Mouse (Mus musculus) granulocyte monocyte progenitor cell, adult 5-6 weeks (primary cell): ENCODE measurements around the gene Macrod2. TPM values are rescaled to one million over a fixed set of nuclear protein-coding genes. Genes with fewer than 3 reads are reported as not detected.

ENCODE experiments used
- ATAC-seq: replicated peaks from 2 replicates; pipeline ENCODE4 v1.8.0; 2016; ENCODE audit warnings: mild to moderate bottlenecking, moderate TSS enrichment, inconsistent platforms; ENCODE audit not compliant: poor library complexity, severe bottlenecking
- total RNA-seq, 2 experiments: library from RNA; stranded (forward) in 1 of 2; stranded (reverse) in 1 of 2; fragments of 200-712, 200-1000 nt in 1 of 2; fragments of >200 nt in 1 of 2; fragmentation: Nextera tagmentation in 1 of 2; gene quantifications; 2 replicates each; pipeline ENCODE4 v1.2.3; 2014 to 2017

Macrod2 gene
- total RNA-seq, 2 experiments from 2014 or later, result 3.0 to 6.8 TPM

- ATAC-seq, result no peak
Observed at GRCm38 (mm10) chr2:141876155-141876851, 1481.2 kb downstream of the Macrod2 start.

DNA sequence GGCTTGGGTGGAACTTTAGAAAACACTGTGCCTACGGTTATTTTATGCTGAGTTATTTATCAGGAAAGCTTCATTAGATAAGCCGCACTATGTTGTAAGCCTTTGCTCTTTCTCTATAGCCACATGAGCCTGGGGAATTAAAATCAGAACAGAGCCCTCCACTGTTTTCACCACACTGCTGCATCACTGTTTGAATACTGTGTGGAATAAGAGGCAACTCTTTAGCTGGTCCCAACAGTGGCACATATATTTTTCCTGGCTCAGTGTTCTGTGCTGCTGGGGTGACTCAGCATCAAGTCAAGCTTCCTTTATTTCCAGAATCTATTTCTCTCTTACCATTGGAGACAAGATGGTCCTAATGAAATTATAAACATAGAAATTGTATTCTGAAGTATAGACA is 1481.8 kb downstream of the Macrod2 start:
- ATAC-seq, result no peak

DNA sequence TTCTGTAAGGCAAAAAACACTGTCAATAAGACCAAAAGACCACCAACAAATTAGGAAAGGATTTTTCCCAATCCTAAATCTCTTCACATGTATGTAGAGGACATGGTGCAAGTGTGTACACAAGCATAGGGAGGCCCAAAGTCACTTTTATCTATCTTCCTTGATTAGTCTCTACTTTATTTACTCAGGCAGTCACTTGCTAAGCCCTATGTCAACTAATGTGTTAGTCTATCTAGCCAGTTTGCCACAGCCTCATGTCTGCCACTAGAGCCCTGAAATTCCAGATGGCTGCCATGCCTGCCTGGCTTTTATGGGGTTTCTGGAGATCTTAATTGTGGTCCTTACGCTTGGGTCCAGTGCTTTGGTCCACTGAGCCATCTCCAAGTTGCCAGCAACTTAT is 1483.4 kb downstream of the Macrod2 start:
- no peak for ATAC-seq

DNA sequence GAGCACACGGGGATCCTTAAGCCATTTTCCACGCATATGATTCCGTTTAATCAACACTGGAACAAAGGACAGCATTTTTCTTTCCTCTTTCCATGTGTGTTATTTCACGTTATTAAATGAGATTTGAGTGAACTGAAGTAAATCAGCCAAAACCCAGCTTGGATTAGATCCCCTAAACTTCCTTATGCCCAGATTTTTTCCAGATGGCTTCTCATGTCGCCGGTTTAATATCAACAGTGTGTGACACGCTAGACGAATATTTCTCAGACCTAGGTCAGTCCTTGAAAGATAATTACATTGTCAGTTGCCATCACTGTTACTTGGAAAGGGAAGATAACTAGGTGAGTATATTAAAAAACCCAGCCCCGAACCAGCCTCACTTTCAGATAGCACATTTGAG is 1484.6 kb downstream of the Macrod2 start:
- ATAC-seq, result no peak

DNA sequence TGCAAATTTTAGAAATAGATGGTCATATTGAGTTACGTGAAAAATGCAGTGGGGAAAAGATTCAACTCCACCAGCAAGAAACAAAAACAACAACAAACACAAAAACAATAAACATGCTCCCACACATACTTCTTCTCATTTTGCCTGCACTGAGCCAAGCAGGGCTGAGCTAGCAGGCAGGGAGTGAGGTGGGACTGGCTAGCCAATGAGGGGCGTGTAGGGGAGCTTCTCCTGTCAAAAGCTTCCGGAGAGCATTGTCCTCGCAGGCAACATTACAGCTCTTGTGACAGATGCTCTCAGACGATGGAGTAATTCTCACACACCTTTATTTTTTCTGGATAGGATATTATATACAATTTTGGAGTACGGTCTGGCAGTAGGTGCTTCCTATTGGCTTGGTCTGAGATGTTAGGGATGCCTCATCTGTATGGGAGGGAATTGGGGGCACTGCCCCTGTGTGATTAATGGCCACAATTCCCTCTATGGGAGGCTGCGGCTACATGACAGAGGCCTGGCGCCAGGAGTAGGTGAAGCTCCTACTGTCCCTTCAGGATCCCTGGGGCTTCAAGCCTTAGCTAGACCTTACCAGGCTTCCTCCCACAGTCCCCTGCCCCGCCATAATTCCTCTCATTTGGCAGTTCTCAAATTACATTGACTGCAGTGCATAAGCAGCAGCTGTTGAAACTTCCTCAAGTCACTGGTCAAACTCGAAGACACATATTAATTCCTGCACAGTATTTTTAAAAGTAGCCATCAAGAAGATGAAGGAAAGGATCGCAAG is 1491.8 kb downstream of the Macrod2 start:
- ATAC-seq, result no peak

GRCm38 (mm10) chr2:141889497-141889896 is 1494.4 kb downstream of the Macrod2 start:
- no peak for ATAC-seq

DNA sequence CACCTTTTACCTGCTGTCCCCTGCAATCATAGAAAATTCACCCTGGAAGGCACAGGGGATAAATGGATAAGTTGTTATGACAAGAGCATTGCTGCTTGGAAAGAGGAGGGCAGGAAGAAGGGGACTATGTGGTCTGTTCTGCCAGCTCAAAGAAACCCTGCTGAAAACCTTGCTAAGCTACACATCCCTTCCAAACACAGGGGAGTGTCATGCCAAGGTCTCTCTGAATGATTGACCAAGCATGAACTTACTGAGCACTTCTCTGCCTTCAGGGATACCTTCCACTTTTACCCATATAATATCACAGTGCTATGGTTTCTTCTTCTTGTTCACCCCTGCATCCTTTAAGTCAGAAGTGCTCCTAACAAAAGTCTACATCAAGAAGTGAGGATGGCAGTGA is 1502.8 kb downstream of the Macrod2 start:
- ATAC-seq, result no peak

DNA sequence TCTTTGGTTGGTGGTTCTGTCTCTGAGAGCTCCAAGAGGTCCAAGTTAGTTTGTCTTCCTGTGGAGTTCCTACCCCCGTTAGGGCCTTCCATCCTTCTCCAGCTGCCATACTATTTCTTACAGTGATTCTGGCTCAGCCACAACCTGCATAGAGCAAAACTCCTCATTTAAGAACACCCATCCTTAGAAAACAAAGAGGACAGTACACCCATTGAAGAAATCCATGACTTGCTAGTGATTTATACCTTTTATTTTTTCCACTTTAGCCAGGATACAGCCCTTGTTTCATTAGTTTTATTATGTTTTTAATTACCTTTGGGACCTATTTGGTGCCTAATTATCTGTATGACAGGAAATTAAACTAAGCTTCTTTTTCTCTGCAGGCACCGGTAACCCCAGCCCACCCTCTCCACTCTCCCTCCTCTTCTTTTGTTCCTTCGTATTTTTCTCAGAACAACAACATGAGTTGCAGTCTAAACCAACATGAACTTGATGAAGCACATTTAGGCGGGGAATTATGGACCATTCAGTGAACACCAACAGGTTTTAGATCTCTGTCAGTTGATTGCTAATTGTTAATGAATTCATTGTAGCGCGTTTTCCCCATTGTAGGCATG is 1516.8 kb downstream of the Macrod2 start:
- no peak for ATAC-seq

GRCm38 (mm10) chr2:141913486-141913885 is 1518.4 kb downstream of the Macrod2 start:
- no peak for ATAC-seq

DNA sequence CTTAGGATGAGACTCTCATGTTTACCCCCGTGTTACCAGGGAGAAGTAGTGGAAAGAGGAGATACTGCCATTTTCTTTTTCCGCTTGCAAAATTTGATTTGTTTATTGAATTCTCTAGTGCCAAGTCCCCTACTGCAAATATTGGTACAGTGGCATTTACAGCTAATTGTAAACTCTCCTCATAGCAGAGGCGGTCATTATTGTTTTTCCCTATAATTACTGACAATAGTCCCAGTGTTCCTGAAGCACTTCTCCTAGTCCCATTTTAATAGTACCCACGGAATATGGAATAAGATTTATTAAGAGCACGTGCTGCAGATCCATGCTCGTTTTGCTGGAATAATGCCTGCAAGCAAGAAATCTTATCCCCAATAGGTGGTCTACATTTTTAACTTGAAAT is 1518.8 kb downstream of the Macrod2 start:
- ATAC-seq, result no peak

- no peak for ATAC-seq
Observed at GRCm38 (mm10) chr2:141920377-141920992, 1525.4 kb downstream of the Macrod2 start.

DNA sequence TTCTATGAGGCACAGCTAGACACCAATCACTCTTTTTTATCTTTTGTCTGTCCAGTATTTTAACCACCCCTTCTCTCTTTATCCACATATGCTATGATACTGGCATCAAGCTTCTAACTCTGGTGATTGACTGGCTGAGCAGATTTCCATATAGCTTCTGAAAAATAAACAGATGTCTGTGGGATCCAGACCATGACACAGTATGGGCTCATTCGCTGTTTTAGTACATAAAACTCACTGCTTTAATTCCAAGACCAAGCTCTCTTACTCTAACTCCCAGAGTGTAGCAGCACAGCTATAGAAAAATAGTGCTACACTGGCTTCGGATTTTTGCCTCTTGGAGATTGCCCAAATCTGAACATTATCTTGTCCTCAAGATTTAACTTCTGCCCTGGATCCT is 1540.0 kb downstream of the Macrod2 start:
- ATAC-seq, result no peak

- no peak for ATAC-seq
Observed at GRCm38 (mm10) chr2:141954795-141955194, 1559.7 kb downstream of the Macrod2 start.

- no peak for ATAC-seq
Observed at GRCm38 (mm10) chr2:141955197-141955596, 1560.1 kb downstream of the Macrod2 start.

GRCm38 (mm10) chr2:141962868-141963267 is 1567.8 kb downstream of the Macrod2 start:
- no peak for ATAC-seq

GRCm38 (mm10) chr2:141983664-141984395 is 1588.7 kb downstream of the Macrod2 start:
- no peak for ATAC-seq

- no peak for ATAC-seq
Observed at GRCm38 (mm10) chr2:141998901-141999300, 1603.8 kb downstream of the Macrod2 start.

DNA sequence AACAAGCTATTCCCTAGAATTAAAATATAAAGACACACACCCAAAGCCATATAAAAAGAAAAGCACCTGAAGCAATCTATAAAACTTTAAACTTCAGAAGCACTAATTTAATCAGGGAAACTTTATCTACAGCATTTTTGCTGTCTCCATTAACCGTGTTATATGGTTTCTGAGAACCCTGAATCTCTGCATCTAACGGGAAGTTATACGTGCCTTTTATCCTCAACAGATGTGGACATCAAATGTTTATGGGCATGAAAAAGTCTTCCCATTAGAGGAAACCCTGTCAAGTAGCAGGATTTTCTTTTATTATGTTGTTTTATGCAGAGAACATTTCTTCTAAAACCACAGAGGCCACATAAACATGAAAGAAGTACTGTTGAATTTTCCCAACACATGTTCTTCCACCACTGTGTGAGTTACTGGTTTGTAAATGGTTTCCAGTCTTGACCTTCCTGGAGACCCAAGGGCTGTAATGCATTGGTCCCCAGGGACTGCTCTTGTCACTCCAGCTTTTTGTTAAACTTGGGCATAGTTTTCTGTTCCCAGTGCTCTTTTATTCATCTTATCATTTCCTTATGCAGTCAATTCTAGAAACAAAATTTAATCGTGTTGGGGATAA is 1629.5 kb downstream of the Macrod2 start:
- ATAC-seq, result no peak

DNA sequence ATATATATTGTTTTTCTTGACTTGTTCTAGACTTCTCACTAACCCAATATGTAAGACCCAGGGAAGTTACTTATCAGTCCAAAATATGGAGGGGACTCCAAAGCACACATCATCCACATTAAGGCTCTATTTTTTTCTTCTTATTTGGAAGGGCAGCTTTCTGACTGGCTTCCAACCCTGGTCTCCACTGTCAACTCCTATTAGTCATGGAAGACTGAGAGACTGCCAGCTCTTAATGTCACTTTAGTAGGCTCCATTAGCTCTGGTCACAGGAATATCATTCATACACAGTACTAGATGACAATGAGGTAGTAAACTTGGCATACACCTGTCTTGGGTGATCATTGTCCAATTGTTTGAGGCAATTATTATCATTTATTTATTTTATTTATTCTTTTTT is 1631.6 kb downstream of the Macrod2 start:
- no peak for ATAC-seq
